Mouse (Mus musculus): ENCODE data around the gene Agpat4.

Agpat4 gene

GRCm38 (mm10) chr17:12118561-12118925, at the start of gene Agpat4:
Gene Agpat4, plus strand, starts transcription at chr17:12118704.
- DNase-seq (ENCODE audit: low spot score), result no peak

GRCm38 (mm10) chr17:12076816-12077215, 41.7 kb upstream of the Agpat4 start:
- no peak for DNase-seq (ENCODE audit: low spot score)

- no peak for DNase-seq (ENCODE audit: low spot score)
Measured at GRCm38 (mm10) chr17:12080656-12081495, 37.6 kb upstream of the Agpat4 start.

GRCm38 (mm10) chr17:12082201-12082600, 36.3 kb upstream of the Agpat4 start:
- no peak for DNase-seq (ENCODE audit: low spot score)

- no peak for DNase-seq (ENCODE audit: low spot score)
Measured at GRCm38 (mm10) chr17:12090261-12090927, 28.1 kb upstream of the Agpat4 start.

DNA sequence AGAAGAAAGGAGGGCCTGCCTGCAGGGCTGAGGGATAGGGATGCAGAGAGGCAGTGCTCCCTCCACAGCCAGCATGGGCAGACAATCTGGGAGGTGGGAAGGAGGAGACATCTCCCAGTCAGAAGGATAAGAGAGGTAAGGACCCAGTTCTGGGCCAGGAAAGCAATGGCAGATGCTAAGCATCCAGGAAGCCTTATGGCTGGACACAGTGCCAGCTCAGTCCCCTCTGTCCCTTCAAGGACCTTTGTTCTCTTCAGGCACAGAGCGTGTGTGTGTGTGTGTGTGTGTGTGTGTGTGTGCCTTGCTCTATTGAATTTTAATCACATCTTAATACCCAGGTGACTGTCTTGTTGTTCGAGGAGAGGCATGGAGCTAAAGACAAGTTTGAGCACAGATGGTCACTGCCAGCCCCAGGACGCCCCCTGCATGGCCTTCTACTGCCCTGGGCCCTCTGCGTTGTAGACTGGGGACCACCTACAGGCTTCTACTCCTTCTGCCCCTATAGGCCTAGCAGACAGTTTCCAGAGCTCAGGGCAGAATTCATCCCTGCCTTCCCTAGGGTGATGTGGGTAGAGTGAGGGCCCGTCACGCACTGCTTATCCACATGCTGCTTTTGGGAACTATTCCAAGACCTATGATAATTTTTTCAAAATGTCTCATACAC, 25.5 kb upstream of the Agpat4 start:
- no peak for DNase-seq (ENCODE audit: low spot score)

DNA sequence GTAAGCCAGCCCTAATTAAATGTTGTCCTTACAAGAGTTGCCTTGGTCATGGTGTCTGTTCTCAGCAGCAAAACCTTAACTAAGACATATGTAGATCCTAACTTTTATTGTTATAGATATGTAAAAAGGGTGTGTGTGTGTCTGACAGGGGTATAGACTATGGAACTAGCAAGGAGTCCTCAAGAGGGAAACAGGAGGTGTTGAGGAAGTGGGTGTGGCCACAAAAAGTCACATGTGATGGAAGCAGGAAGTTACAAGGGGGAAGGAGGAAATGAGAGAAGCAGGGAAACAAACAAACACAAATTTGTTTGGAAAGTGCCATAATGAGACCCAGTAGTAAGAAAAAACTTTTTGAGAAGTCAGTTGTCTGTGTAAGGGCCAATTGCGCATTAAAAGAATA, 24.5 kb upstream of the Agpat4 start:
- no peak for DNase-seq (ENCODE audit: low spot score)

- DNase-seq (ENCODE audit: low spot score), result no peak
Measured at GRCm38 (mm10) chr17:12094827-12095590, 23.5 kb upstream of the Agpat4 start.

- DNase-seq (ENCODE audit: low spot score), result no peak
Measured at GRCm38 (mm10) chr17:12099415-12099814, 19.1 kb upstream of the Agpat4 start.

GRCm38 (mm10) chr17:12102326-12102725, 16.2 kb upstream of the Agpat4 start:
- no peak for DNase-seq (ENCODE audit: low spot score)

DNA sequence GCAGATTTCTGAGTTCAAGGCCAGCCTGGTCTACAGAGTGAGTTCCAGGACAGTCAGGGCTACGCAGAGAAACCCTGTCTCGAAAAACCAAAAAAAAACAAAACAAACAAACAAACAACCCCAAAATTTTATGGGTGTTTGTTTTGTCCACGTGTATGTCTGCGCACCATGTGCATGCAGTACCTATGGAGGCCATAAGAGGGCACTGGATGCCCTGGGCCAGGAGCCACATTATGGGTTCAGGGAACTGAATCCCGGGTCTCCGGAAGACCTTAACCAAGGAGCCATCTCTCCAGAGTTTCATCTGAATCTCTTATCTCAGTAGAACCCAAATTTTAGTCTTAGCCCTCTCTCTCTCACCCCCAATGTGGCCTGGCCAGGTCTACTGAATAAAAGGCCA, 14.7 kb upstream of the Agpat4 start:
- DNase-seq (ENCODE audit: low spot score), result no peak

- no peak for DNase-seq (ENCODE audit: low spot score)
Measured at GRCm38 (mm10) chr17:12104245-12104644, 14.3 kb upstream of the Agpat4 start.

DNA sequence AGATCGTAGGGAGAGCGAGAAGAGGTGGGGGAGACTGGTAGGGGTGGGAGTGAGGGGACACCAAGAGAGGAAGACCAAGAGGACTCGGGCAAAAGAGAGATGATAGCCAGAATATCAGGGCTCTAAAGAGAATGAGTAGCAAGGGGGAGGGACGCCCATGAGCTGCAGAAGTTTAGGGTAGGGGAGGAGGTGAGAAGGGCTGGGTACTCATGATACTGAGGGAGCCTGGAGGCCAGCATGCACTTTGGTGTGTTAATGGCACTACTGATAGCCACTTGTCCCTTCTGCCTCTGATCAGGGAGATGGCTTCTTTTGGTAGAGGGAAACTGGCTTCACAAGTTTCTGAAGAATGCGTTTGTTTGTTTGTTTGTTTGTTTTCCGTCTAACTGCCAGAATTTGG, 13.8 kb upstream of the Agpat4 start:
- DNase-seq (ENCODE audit: low spot score), result no peak

GRCm38 (mm10) chr17:12106255-12106654, 12.2 kb upstream of the Agpat4 start:
- DNase-seq (ENCODE audit: low spot score), result no peak

- DNase-seq (ENCODE audit: low spot score), result no peak
Measured at GRCm38 (mm10) chr17:12113626-12114025, 4.9 kb upstream of the Agpat4 start.

- no peak for DNase-seq (ENCODE audit: low spot score)
Measured at GRCm38 (mm10) chr17:12115086-12115485, 3.4 kb upstream of the Agpat4 start.

- DNase-seq (ENCODE audit: low spot score), result no peak
Measured at GRCm38 (mm10) chr17:12118131-12118530, 373 bp upstream of the Agpat4 start.

DNA sequence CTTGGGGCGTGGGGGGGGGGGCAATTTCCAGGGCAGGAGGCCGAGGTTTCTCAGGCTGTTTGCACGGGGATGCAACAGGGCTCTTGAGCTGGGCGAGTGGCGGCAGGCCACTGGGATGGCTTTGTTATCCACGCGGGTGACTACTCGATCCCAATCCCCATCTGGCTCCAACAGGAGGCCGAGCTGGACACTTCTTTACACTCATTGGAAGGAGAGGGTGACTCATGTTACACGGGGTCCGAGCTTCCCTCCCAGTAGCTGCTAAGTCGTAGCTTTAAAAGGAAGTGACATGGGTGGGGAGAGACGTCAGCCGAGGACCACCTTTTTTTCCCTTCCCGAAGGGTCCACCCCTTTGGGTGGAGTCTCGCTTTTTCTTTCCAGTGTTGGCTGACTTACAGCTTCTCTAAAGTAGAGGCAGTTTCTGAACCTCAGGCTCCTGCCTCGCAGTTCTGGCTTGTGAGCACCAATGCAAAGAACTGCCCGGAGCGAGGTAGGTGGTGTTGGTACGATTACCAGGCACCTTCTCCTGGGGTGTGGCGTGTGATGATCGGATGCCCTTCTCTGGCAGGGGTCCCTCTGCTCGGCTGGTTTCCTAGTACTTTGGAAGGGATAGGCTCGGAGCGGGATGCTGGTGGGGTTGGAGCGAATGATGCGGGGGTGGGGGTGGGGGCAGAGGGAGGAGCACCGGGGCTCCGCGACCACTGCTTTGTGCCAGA, 580 bp downstream of the Agpat4 start:
- DNase-seq (ENCODE audit: low spot score), result no peak

DNA sequence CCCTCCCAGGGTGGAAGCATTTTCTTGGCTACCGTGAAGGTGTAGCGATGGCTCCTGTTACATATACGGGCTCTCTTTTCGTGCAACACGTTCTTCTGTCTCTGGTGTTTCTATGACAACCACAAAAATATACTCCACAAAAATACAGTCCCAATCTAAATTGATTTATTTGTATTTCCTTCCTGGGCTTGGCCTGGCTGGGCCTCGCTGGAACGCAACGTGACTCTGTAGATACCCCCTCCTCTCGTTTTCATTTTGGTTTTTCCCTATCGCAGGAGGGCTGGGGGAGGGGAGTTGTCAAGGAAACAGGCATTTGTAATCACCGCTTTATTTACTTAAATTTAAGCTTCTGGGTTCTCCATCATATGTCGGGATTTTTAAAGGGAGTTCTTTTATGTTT, 1.2 kb downstream of the Agpat4 start:
- no peak for DNase-seq (ENCODE audit: low spot score)

GRCm38 (mm10) chr17:12120268-12120667, 1.8 kb downstream of the Agpat4 start:
- DNase-seq (ENCODE audit: low spot score), result no peak

- DNase-seq (ENCODE audit: low spot score), result no peak
Measured at GRCm38 (mm10) chr17:12121226-12121794, 2.8 kb downstream of the Agpat4 start.
